In the genomic region with DNA sequence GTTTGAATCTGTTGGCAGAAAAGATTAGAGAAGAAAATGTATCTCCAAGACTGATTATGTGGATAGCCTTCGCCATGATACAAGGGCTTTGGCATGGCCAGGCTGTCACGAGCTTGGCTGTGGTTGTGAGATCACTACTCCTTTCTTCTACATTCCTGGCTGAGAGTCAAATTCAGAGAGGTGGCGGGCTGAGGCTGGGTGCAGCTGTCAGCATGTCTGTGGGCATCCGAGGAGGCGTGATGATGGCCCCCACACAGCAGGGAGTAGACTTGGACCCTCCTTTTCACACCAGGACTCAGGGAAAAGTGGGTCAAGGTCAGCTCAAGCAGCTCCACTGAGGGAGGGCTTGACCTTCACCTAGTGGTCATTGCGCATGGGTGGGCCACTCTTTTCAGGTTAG, we compare ENCODE assay signal across 20 mouse cellular contexts.
DNase-seq lines count a peak whose midpoint lies in the region; ATAC-seq and TF ChIP-seq lines count a peak whose summit lies in the region.
"Had no signal": no experiment of that assay in that cellular context is flagged by ENCODE, and none has a peak within 500 bp of the region (broad histone marks: within the 10 kb centered on the region; RNA-seq: fewer than 3 reads in every experiment).

No protein-coding gene starts in this region.

- peaks cover 10% of the 10 kb centered on the region for H3K4me1 ChIP-seq in heart, embryonic 12.5 days (replicated peaks)
- peaks cover 5% of the 10 kb centered on the region for H3K4me1 ChIP-seq in heart, embryonic 16.5 days (ENCODE audit: control insufficient read depth, insufficient read depth, low read length)
- H3K4me1 ChIP-seq in thymus, adult 2 months (replicated peaks; ENCODE audit: control insufficient read depth, insufficient read depth, low read length) = no peaks in the 10 kb centered on the region
- H3K4me1 ChIP-seq: forebrain, embryonic 13.5 days; hindbrain, embryonic 15.5 days; kidney, embryonic 15.5 days had no signal

- H3K4me2 ChIP-seq in heart, embryonic 12.5 days = no peak overlapping the region
- H3K4me2 ChIP-seq in heart, embryonic 16.5 days (ENCODE audit: low read depth, low read length) = no peak overlapping the region
- H3K4me2 ChIP-seq: embryonic facial prominence, embryonic 13.5 days; forebrain, embryonic 13.5 days; hindbrain, embryonic 15.5 days; kidney, embryonic 15.5 days had no signal

- H3K36me3 ChIP-seq in heart, embryonic 12.5 days = no peaks in the 10 kb centered on the region
- no peaks in the 10 kb centered on the region for H3K36me3 ChIP-seq in heart, embryonic 16.5 days (ENCODE audit: control insufficient read depth, insufficient read depth)
- no peaks in the 10 kb centered on the region for H3K36me3 ChIP-seq in thymus, adult 2 months (ENCODE audit: control insufficient read depth, insufficient read depth, low read length)
- H3K36me3 ChIP-seq: embryonic facial prominence, embryonic 13.5 days; hindbrain, embryonic 15.5 days; kidney, embryonic 15.5 days had no signal

- WGBS in heart, embryonic 12.5 days = 46% methylated on average over 6 of the region's 6 CpGs
- 47% methylated on average over 6 of the region's 6 CpGs for WGBS in heart, embryonic 16.5 days
- 87% methylated on average over 6 of the region's 6 CpGs for WGBS in thymus, adult 2 months

- TF ChIP-seq CTCF in thymus, adult 2 months (IDR thresholded peaks at IDR 0.05; ENCODE audit: borderline replicate concordance, control insufficient read depth, extremely low read depth, insufficient read depth, low read length, poor library complexity) = no peak

- no peak for TF ChIP-seq POLR2A in thymus, adult 2 months (IDR thresholded peaks at IDR 0.05; ENCODE audit: control insufficient read depth, extremely low read depth, insufficient read depth, low read length, poor library complexity)

- no peaks in the 10 kb centered on the region for H3K27me3 ChIP-seq in heart, embryonic 12.5 days (replicated peaks)
- H3K27me3 ChIP-seq in heart, embryonic 16.5 days (ENCODE audit: control insufficient read depth, insufficient read depth, low read length) = no peaks in the 10 kb centered on the region
- H3K27me3 ChIP-seq in thymus, adult 2 months (ENCODE audit: control insufficient read depth, insufficient read depth, low read length) = no peaks in the 10 kb centered on the region
- H3K27me3 ChIP-seq: forebrain, embryonic 13.5 days; hindbrain, embryonic 15.5 days had no signal

- H3K9ac ChIP-seq in heart, embryonic 12.5 days = no peak overlapping the region
- no peak overlapping the region for H3K9ac ChIP-seq in heart, embryonic 16.5 days (ENCODE audit: low read length)
- H3K9ac ChIP-seq: embryonic facial prominence, embryonic 13.5 days; forebrain, embryonic 13.5 days; forebrain, postnatal 0 days; hindbrain, embryonic 15.5 days; kidney, embryonic 15.5 days had no signal

- H3K4me3 ChIP-seq in heart, embryonic 12.5 days = no peak overlapping the region
- H3K4me3 ChIP-seq in heart, embryonic 16.5 days (ENCODE audit: low read length) = no peak overlapping the region
- H3K4me3 ChIP-seq in thymus, adult 2 months (ENCODE audit: control insufficient read depth, insufficient read depth, low read length) = no peak overlapping the region
- H3K4me3 ChIP-seq: embryonic facial prominence, embryonic 13.5 days; forebrain, embryonic 13.5 days; hindbrain, embryonic 15.5 days; kidney, embryonic 15.5 days had no signal

- peak; percentile 63; the same call in 1 of the 2 replicates for ATAC-seq in heart, embryonic 12.5 days (ENCODE audit: insufficient number of reproducible peaks, low FRiP score)
- peak; percentile 78 for ATAC-seq in heart, embryonic 16.5 days (replicated peaks; ENCODE audit: extremely low read depth, insufficient read depth, low FRiP score)
- ATAC-seq: forebrain, embryonic 13.5 days; forebrain, postnatal 0 days; intestine, embryonic 16.5 days had no signal

- no peaks in the 10 kb centered on the region for H3K9me3 ChIP-seq in heart, embryonic 12.5 days (replicated peaks)
- 0 out of 2 replicates have a peak, but pooled peaks cover 2% of the 10 kb centered on the region for H3K9me3 ChIP-seq in heart, embryonic 16.5 days (replicated peaks; ENCODE audit: control insufficient read depth, low read length)
- H3K9me3 ChIP-seq: embryonic facial prominence, embryonic 13.5 days; forebrain, embryonic 13.5 days; hindbrain, embryonic 15.5 days; kidney, embryonic 15.5 days had no signal

- no peak for DNase-seq in heart, adult 18-20 months
- DNase-seq in heart, adult 8-10 months (ENCODE audit: low spot score) = no peak
- DNase-seq in retina, postnatal 1 day = peak; percentile 6
- DNase-seq in retina, embryonic 14.5 days (ENCODE audit: low spot score) = no peak
- no peak for DNase-seq in thymus, adult 2 months
- DNase-seq: adrenal gland, adult 8-10 months; adrenal gland, postnatal 36 days; cerebellum, adult 11 months; cerebellum, adult 8-10 months; cerebellum, postnatal 25 days; forebrain, postnatal 0 days; gastrocnemius, postnatal 25 days; kidney, adult 2 months had no signal

- no peak overlapping the region for H3K27ac ChIP-seq in heart, embryonic 12.5 days (ENCODE audit: poor library complexity, severe bottlenecking)
- no peak overlapping the region for H3K27ac ChIP-seq in heart, embryonic 16.5 days (ENCODE audit: low read length)
- no peak overlapping the region for H3K27ac ChIP-seq in thymus, adult 2 months (ENCODE audit: control insufficient read depth, insufficient read depth, low read length)
- H3K27ac ChIP-seq: embryonic facial prominence, embryonic 13.5 days; forebrain, embryonic 13.5 days; hindbrain, embryonic 15.5 days; kidney, embryonic 15.5 days had no signal
